Mouse (Mus musculus) liver, embryonic 14.5 days (tissue): ENCODE data around the gene Hibadh.

Source experiments
- CTCF ChIP-seq: IDR thresholded peaks from 2 replicates; pipeline ENCODE4 v1.5.1; 2016; ENCODE audit warnings: antibody characterized with exemption, low read depth, control low read depth
- EP300 ChIP-seq: IDR thresholded peaks from 2 replicates; pipeline ENCODE4 v1.6.1; 2016; ENCODE audit warnings: antibody characterized with exemption, low read depth

- no peak for TF ChIP-seq CTCF
- TF ChIP-seq EP300: no peak
Observed at GRCm38 (mm10) chr6:52675222-52675921, 35.2 kb upstream of the Hibadh start.
